Mouse (Mus musculus): ENCODE data around the gene Pdlim5.

DNA sequence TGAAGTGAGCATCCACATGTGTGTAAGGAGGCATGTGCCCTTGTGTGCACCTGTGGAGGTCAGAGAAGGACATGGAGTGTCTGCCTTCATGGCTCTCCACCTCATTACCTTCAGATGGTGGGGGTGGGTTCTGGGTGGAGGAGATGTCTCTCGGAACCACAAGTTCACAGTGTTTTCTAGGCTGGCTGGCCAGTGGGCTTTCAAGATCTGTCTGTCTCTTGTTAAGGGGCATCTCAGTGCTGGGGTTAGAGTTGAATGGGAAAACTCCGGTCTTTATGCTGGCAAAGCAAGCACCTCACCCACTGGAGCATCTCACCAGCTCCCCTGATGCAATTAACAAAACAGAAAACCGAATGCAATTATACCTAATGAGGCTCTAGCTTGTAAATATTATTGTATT is 36.0 kb upstream of the Pdlim5 start:
- TF ChIP-seq CTCF (IDR thresholded peaks at IDR 0.05; ENCODE audit: extremely low read depth, insufficient read depth, insufficient read length, insufficient replicate concordance) (no peak), POLR2A (IDR thresholded peaks at IDR 0.05; ENCODE audit: low read depth, low read length) (no peak)
